In genomic region chr5:110135293-110136086, GRCm38 (mm10) we compare ENCODE assay signal across 8 mouse cellular contexts. TPM values are rescaled to one million over a fixed set of nuclear protein-coding genes. Genes with fewer than 3 reads are reported as not detected.
A peak's percentile ranks its signal among the peaks of the same experiment; 100 is the strongest.
DNase-seq lines count a peak whose midpoint lies in the region; ATAC-seq and TF ChIP-seq lines count a peak whose summit lies in the region.

Chfr (plus strand) TSS chr5:110135842.

- no peak within 1 kb of the TSS for H3K27ac ChIP-seq in CH12.LX (ENCODE audit: insufficient read depth, low read depth)
- H3K27ac ChIP-seq in forebrain, embryonic 12.5 days = peak within 1 kb of the TSS; percentile 78
- H3K27ac ChIP-seq in heart, postnatal 0 days (ENCODE audit: low read depth) = peak within 1 kb of the TSS; percentile 75
- H3K27ac ChIP-seq in liver, embryonic 16.5 days (ENCODE audit: low read length) = peak within 1 kb of the TSS; percentile 92
- H3K27ac ChIP-seq in neural tube, embryonic 13.5 days (replicated peaks) = peak within 1 kb of the TSS; percentile 80
- H3K27ac ChIP-seq in testis, adult 2 months (ENCODE audit: control insufficient read depth, insufficient read depth, low read depth, low read length) = peak within 1 kb of the TSS; percentile 85

- no peak for TF ChIP-seq CTCF in CH12.LX (conservative IDR thresholded peaks at IDR 0.05 in 1 of 2, IDR thresholded peaks at IDR 0.05 in 1 of 2; ENCODE audit: low read depth in 2 of 2, low read length in 2 of 2)
- TF ChIP-seq CTCF in heart, postnatal 0 days (IDR thresholded peaks at IDR 0.05; ENCODE audit: low read depth) = no peak; the same call in 1 of the 2 replicates
- no peak for TF ChIP-seq CTCF in testis, adult 2 months (IDR thresholded peaks at IDR 0.05; ENCODE audit: control insufficient read depth, insufficient read depth, insufficient replicate concordance, low read depth, low read length)

- in situ Hi-C loops in CH12.LX (cut with MboI; ENCODE audit: low pct_ligation_motif_present, low pct_unique_long_range_greater_than_20kb, low sequenced_read_pairs) = no loop called here

- peaks cover 5 to 25% of the 10 kb centered on the region in 2 experiments for H3K4me1 ChIP-seq in CH12.LX (ENCODE audit: control insufficient read depth in 1 of 2, insufficient read depth in 2 of 2)
- H3K4me1 ChIP-seq in forebrain, embryonic 12.5 days = peaks cover 7% of the 10 kb centered on the region; the same call in 1 of the 2 replicates
- H3K4me1 ChIP-seq in heart, postnatal 0 days (ENCODE audit: control insufficient read depth, insufficient read depth) = 0 out of 2 replicates have a peak, but pooled peaks cover 4% of the 10 kb centered on the region
- peaks cover 5% of the 10 kb centered on the region for H3K4me1 ChIP-seq in liver, embryonic 16.5 days (ENCODE audit: control insufficient read depth, low read depth, low read length)
- peaks cover 15% of the 10 kb centered on the region for H3K4me1 ChIP-seq in neural tube, embryonic 13.5 days (replicated peaks)
- no peaks in the 10 kb centered on the region for H3K4me1 ChIP-seq in testis, adult 2 months (ENCODE audit: control insufficient read depth, insufficient read depth, low read length)

- peaks cover 6% of the 10 kb centered on the region for H3K9me3 ChIP-seq in CH12.LX (replicated peaks; ENCODE audit: low read length)
- H3K9me3 ChIP-seq in forebrain, embryonic 12.5 days = 0 out of 2 replicates have a peak, but pooled peaks cover 2% of the 10 kb centered on the region
- peaks cover 7% of the 10 kb centered on the region for H3K9me3 ChIP-seq in heart, postnatal 0 days (replicated peaks; ENCODE audit: control insufficient read depth, low read length)
- H3K9me3 ChIP-seq in liver, embryonic 16.5 days (replicated peaks; ENCODE audit: control insufficient read depth, low read length) = 0 out of 2 replicates have a peak, but pooled peaks cover 2% of the 10 kb centered on the region
- H3K9me3 ChIP-seq in neural tube, embryonic 13.5 days = no peaks in the 10 kb centered on the region

- peak within 1 kb of the TSS; percentile 91 for H3K9ac ChIP-seq in CH12.LX (ENCODE audit: insufficient read depth, low read depth)
- peak within 1 kb of the TSS; percentile 81 for H3K9ac ChIP-seq in forebrain, embryonic 12.5 days
- H3K9ac ChIP-seq in heart, postnatal 0 days (replicated peaks; ENCODE audit: low read depth, low read length) = peak within 1 kb of the TSS; percentile 76
- peak within 1 kb of the TSS; percentile 90 for H3K9ac ChIP-seq in liver, embryonic 16.5 days (ENCODE audit: low read depth, low read length)
- peak within 1 kb of the TSS; percentile 87 for H3K9ac ChIP-seq in neural tube, embryonic 13.5 days

- no peaks in the 10 kb centered on the region for H3K27me3 ChIP-seq in CH12.LX (replicated peaks)
- H3K27me3 ChIP-seq in forebrain, embryonic 12.5 days = no peaks in the 10 kb centered on the region
- no peaks in the 10 kb centered on the region for H3K27me3 ChIP-seq in heart, postnatal 0 days (ENCODE audit: control insufficient read depth, insufficient read depth, low read length)
- no peaks in the 10 kb centered on the region for H3K27me3 ChIP-seq in liver, embryonic 16.5 days (ENCODE audit: control insufficient read depth, insufficient read depth, low read depth, low read length)
- no peaks in the 10 kb centered on the region for H3K27me3 ChIP-seq in neural tube, embryonic 13.5 days
- no peaks in the 10 kb centered on the region for H3K27me3 ChIP-seq in testis, adult 2 months (ENCODE audit: control insufficient read depth, insufficient read depth, low read length)

- peak within 1 kb of the TSS; percentile 82 for H3K4me2 ChIP-seq in CH12.LX (ENCODE audit: insufficient read depth, low read depth, poor library complexity, severe bottlenecking)
- peak within 1 kb of the TSS; percentile 64 for H3K4me2 ChIP-seq in forebrain, embryonic 12.5 days
- H3K4me2 ChIP-seq in heart, postnatal 0 days (ENCODE audit: low read depth, low read length) = peak within 1 kb of the TSS; percentile 82
- H3K4me2 ChIP-seq in liver, embryonic 16.5 days (ENCODE audit: low read depth, low read length) = peak within 1 kb of the TSS; percentile 81
- H3K4me2 ChIP-seq in neural tube, embryonic 13.5 days = peak within 1 kb of the TSS; percentile 87

- no peak for TF ChIP-seq EP300 in CH12.LX (IDR thresholded peaks at IDR 0.05; ENCODE audit: low read length)
- TF ChIP-seq EP300 in heart, postnatal 0 days (IDR thresholded peaks at IDR 0.05; ENCODE audit: low read depth) = peak; percentile 60

- 4% methylated on average over 46 of the region's 46 CpGs for WGBS in forebrain, embryonic 12.5 days
- 3% methylated on average over 45 of the region's 46 CpGs for WGBS in heart, postnatal 0 days
- 4% methylated on average over 44 of the region's 46 CpGs for WGBS in liver, embryonic 16.5 days (ENCODE audit: insufficient replicate concordance)
- 4% methylated on average over 46 of the region's 46 CpGs for WGBS in neural tube, embryonic 13.5 days

- dilution Hi-C loops in CH12.LX (cut with MboI; ENCODE audit: extremely low pct_ligation_motif_present, extremely low pct_unique_long_range_greater_than_20kb, low sequenced_read_pairs) = no loop called here

- peaks cover 14% of the 10 kb centered on the region for H3K79me2 ChIP-seq in CH12.LX (replicated peaks; ENCODE audit: control insufficient read depth, extremely low read depth, insufficient read depth, poor library complexity, severe bottlenecking)

- peak; percentile 100 for ATAC-seq in forebrain, embryonic 12.5 days (ENCODE audit: low FRiP score)
- ATAC-seq in heart, postnatal 0 days (ENCODE audit: insufficient read depth, low read depth) = peak; percentile 100
- ATAC-seq in liver, embryonic 16.5 days (ENCODE audit: low read depth) = peak; percentile 100
- peak; percentile 100 for ATAC-seq in neural tube, embryonic 13.5 days (ENCODE audit: low read depth)

- peak; percentile 66 for TF ChIP-seq POLR2A in CH12.LX (IDR thresholded peaks at IDR 0.05; ENCODE audit: low read depth, low read length)
- TF ChIP-seq POLR2A in testis, adult 2 months (IDR thresholded peaks at IDR 0.05; ENCODE audit: control insufficient read depth, low read depth, low read length) = peak; percentile 93

- TF ChIP-seq RAD21 in CH12.LX (IDR thresholded peaks at IDR 0.05; ENCODE audit: low read depth, low read length) = no peak

- peak within 1 kb of the TSS; percentile 80 to 92 (median 85) for H3K4me3 ChIP-seq in CH12.LX (replicated peaks in 1 of 3; ENCODE audit: low read depth in 2 of 3, low read length in 2 of 3, poor library complexity in 1 of 3)
- peak within 1 kb of the TSS; percentile 86 for H3K4me3 ChIP-seq in forebrain, embryonic 12.5 days (replicated peaks)
- peak within 1 kb of the TSS; percentile 81 for H3K4me3 ChIP-seq in heart, postnatal 0 days (ENCODE audit: low read depth, low read length)
- H3K4me3 ChIP-seq in liver, embryonic 16.5 days (ENCODE audit: low read depth, low read length) = peak within 1 kb of the TSS; percentile 94
- peak within 1 kb of the TSS; percentile 62 for H3K4me3 ChIP-seq in neural tube, embryonic 13.5 days
- peak within 1 kb of the TSS; percentile 94 for H3K4me3 ChIP-seq in testis, adult 2 months (ENCODE audit: control insufficient read depth, low read depth, low read length)

- DNase-seq in CH12.LX (ENCODE audit: extremely low read depth) = peak; percentile 98
- DNase-seq in c-Kit-positive CD71-positive TER-119-negative erythroid progenitor cells, embryonic 14.5 days (ENCODE audit: low read depth) = peak; percentile 97
- DNase-seq in heart, postnatal 0 days (ENCODE audit: low spot score) = peak; percentile 96
- peak; percentile 100 for DNase-seq in kidney, postnatal 4 days

- H3K36me3 ChIP-seq in CH12.LX (replicated peaks in 1 of 2; ENCODE audit: control insufficient read depth in 1 of 2, insufficient read depth in 1 of 2, low read length in 1 of 2) = peaks cover 10 to 25% of the 10 kb centered on the region in 2 experiments
- H3K36me3 ChIP-seq in forebrain, embryonic 12.5 days (replicated peaks) = peaks cover 7% of the 10 kb centered on the region
- H3K36me3 ChIP-seq in heart, postnatal 0 days (replicated peaks; ENCODE audit: control insufficient read depth, insufficient read depth, low read length) = peaks cover 14% of the 10 kb centered on the region
- H3K36me3 ChIP-seq in liver, embryonic 16.5 days (ENCODE audit: control insufficient read depth, insufficient read depth) = peaks cover 5% of the 10 kb centered on the region; the same call in 1 of the 2 replicates
- H3K36me3 ChIP-seq in neural tube, embryonic 13.5 days = peaks cover 36% of the 10 kb centered on the region
- H3K36me3 ChIP-seq in testis, adult 2 months (ENCODE audit: control insufficient read depth, insufficient read depth, low read length) = no peaks in the 10 kb centered on the region

TF ChIP-seq in CH12.LX, 34 proteins besides CTCF, POLR2A, EP300 and RAD21 (continues in another document):
- no peak for TF ChIP-seq USF2 (conservative IDR thresholded peaks at IDR 0.05; ENCODE audit: low read depth, low read length)
- no peak for TF ChIP-seq JUN (IDR thresholded peaks at IDR 0.05; ENCODE audit: insufficient read depth, low read depth, low read length)
- TF ChIP-seq NRF1 (IDR thresholded peaks at IDR 0.05; ENCODE audit: low read depth, low read length) = peak; percentile 91
- TF ChIP-seq ETS1 (conservative IDR thresholded peaks at IDR 0.05; ENCODE audit: low read depth, low read length) = peak; percentile 63
- no peak for TF ChIP-seq SMC3 (IDR thresholded peaks at IDR 0.05; ENCODE audit: low read depth, low read length)
- no peak for TF ChIP-seq ZC3H11A (IDR thresholded peaks at IDR 0.05; ENCODE audit: low read depth, low read length)
- TF ChIP-seq PAX5 (IDR thresholded peaks at IDR 0.05; ENCODE audit: low read length) = no peak
- TF ChIP-seq MYC (IDR thresholded peaks at IDR 0.05; ENCODE audit: low read depth, low read length) = no peak
- no peak for TF ChIP-seq JUND (conservative IDR thresholded peaks at IDR 0.05; ENCODE audit: low read depth, low read length)
- TF ChIP-seq NELFE (IDR thresholded peaks at IDR 0.05; ENCODE audit: low read depth, low read length) = peak; percentile 64
- peak; percentile 88; the same call in 1 of the 2 replicates for TF ChIP-seq KAT2A (IDR thresholded peaks at IDR 0.05; ENCODE audit: insufficient replicate concordance, low read length)
- peak; percentile 31; the same call in 1 of the 2 replicates for TF ChIP-seq MAX (IDR thresholded peaks at IDR 0.05; ENCODE audit: low read length)
- TF ChIP-seq CHD2 (IDR thresholded peaks at IDR 0.05; ENCODE audit: low read length) = peak; percentile 96

RNA-seq across cellular contexts. Expression of gene Chfr, which starts in this region (rescaled TPM):
- total RNA-seq in CH12.LX (2012; rRNA removed) = 33.6 and 40.8 TPM in 2 replicates
- total RNA-seq in CH12.LX (2014; rRNA removed) = 23.8 and 23.9 TPM in 2 replicates
- 36.0 and 38.5 TPM in 2 replicates for polyA plus RNA-seq in CH12.LX (2012; ENCODE audit: insufficient read length, low read depth)
- 79.2 and 81.8 TPM in 2 replicates for polyA plus RNA-seq in forebrain, embryonic 12.5 days (2016; fragmentation: Nextera tagmentation; extraction: Ambion mirVana)
- total RNA-seq in heart, postnatal 0 days (2014; rRNA removed; ENCODE audit: low replicate concordance) = 32.3 and 56.0 TPM in 2 replicates
- polyA plus RNA-seq in heart, postnatal 0 days (2015; fragmentation: Nextera tagmentation; extraction: Ambion mirVana) = 17.3 and 19.7 TPM in 2 replicates
- 18.0 and 19.0 TPM in 2 replicates for polyA plus RNA-seq in liver, embryonic 16.5 days (2015; fragmentation: Nextera tagmentation; extraction: Ambion mirVana)
- polyA plus RNA-seq in neural tube, embryonic 13.5 days (2015; fragmentation: Nextera tagmentation; extraction: Ambion mirVana) = 99.2 and 102 TPM in 2 replicates
- 78.5 and 79.3 TPM in 2 replicates for polyA plus RNA-seq in testis, adult 2 months (2012; rRNA removed)
